Comparison of ENCODE assay signal across 8 mouse cellular contexts in the genomic region with DNA sequence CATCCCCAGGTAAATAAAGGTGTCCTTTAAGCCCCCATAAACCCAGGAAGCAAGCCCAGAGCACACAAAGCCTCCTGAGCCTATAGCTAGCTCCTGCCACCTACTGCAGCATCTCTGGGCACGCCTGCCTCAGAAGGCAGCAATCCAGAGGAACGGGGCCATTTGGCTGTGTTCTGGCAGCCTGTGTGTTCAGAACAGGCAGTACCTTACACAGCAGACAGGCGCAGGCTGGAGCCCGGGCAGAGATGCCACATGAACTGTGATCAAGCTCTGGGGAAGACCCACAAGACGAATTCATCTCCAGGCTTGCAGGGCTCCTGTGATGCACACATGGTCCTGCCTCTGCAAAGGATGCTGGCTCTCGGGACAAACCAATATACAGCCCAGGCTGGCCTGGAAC. TPM values are rescaled to one million over a fixed set of nuclear protein-coding genes. Genes with fewer than 3 reads are reported as not detected.
DNase-seq lines count a peak whose midpoint lies in the region; ATAC-seq lines count a peak whose summit lies in the region.

No protein-coding gene starts in this region.

- no peak for ATAC-seq in kidney, embryonic 14.5 days (ENCODE audit: low FRiP score, low TSS enrichment)
- no peak for ATAC-seq in neural tube, embryonic 14.5 days (ENCODE audit: low read depth)

- no peak for DNase-seq in kidney, postnatal 36 days
- peak; percentile 86 for DNase-seq in cerebellum, adult 9-11 months
- DNase-seq in layer of hippocampus, adult 18-20 months (ENCODE audit: low spot score in 2 of 2), result peak; percentile 74 to 93
- no peak for DNase-seq in lung, postnatal 25 days (ENCODE audit: low spot score)
- DNase-seq in heart, adult 9 months (ENCODE audit: low spot score in 2 of 2), result no peak
- DNase-seq in lung, postnatal 36 days, result no peak

- H3K4me2 ChIP-seq in kidney, embryonic 14.5 days (replicated peaks; ENCODE audit: low read depth, low read length), result no peak overlapping the region
- H3K4me2 ChIP-seq in neural tube, embryonic 14.5 days (ENCODE audit: low read depth, low read length), result no peak overlapping the region

- H3K4me1 ChIP-seq in kidney, embryonic 14.5 days (ENCODE audit: control insufficient read depth, insufficient read depth, low read length), result peaks cover 6% of the 10 kb centered on the region; the same call in 1 of the 2 replicates
- peaks cover 20% of the 10 kb centered on the region for H3K4me1 ChIP-seq in neural tube, embryonic 14.5 days (ENCODE audit: control insufficient read depth, insufficient read depth, low read length)

- H3K9me3 ChIP-seq in kidney, embryonic 14.5 days (ENCODE audit: control insufficient read depth, low read length), result no peaks in the 10 kb centered on the region
- no peaks in the 10 kb centered on the region for H3K9me3 ChIP-seq in neural tube, embryonic 14.5 days (ENCODE audit: control insufficient read depth, low read length)

- no peaks in the 10 kb centered on the region for H3K27me3 ChIP-seq in kidney, embryonic 14.5 days (ENCODE audit: control insufficient read depth, insufficient read depth, low read length)
- H3K27me3 ChIP-seq in neural tube, embryonic 14.5 days (ENCODE audit: control insufficient read depth, insufficient read depth, low read length), result no peaks in the 10 kb centered on the region

- peaks cover 37% of the 10 kb centered on the region for H3K36me3 ChIP-seq in kidney, embryonic 14.5 days (ENCODE audit: control insufficient read depth, insufficient read depth, low read length)
- H3K36me3 ChIP-seq in neural tube, embryonic 14.5 days (ENCODE audit: control insufficient read depth, insufficient read depth, low read length), result peaks cover 16% of the 10 kb centered on the region

- H3K27ac ChIP-seq in kidney, embryonic 14.5 days (ENCODE audit: low read depth, low read length), result peak overlapping the region; percentile 52; the same call in 1 of the 2 replicates
- peak overlapping the region; percentile 5; the same call in 1 of the 2 replicates for H3K27ac ChIP-seq in neural tube, embryonic 14.5 days (ENCODE audit: low read depth, low read length)

- 67% methylated on average over 6 of the region's 6 CpGs for WGBS in kidney, embryonic 14.5 days
- 78% methylated on average over 6 of the region's 6 CpGs for WGBS in neural tube, embryonic 14.5 days

- H3K4me3 ChIP-seq in kidney, embryonic 14.5 days (ENCODE audit: low read length), result no peak overlapping the region
- no peak overlapping the region for H3K4me3 ChIP-seq in neural tube, embryonic 14.5 days (ENCODE audit: low read depth, low read length)

- 0 out of 2 replicates have a peak overlapping the region, but pooled peaks have one; percentile 31 for H3K9ac ChIP-seq in kidney, embryonic 14.5 days (ENCODE audit: low read depth, low read length)
- H3K9ac ChIP-seq in neural tube, embryonic 14.5 days (replicated peaks; ENCODE audit: low read depth, low read length), result no peak overlapping the region

RNA-seq across cellular contexts. Expression of gene Fbxl18, which starts 15.0 kb away (rescaled TPM):
- 11.7 and 14.6 TPM in 2 replicates for polyA plus RNA-seq in kidney, embryonic 14.5 days (2014; fragmentation: Nextera tagmentation; extraction: Ambion mirVana)
- 10 to 100 TPM; 33.9 to 37.6 TPM for total RNA-seq in layer of hippocampus, adult 18-20 months (2021)
- polyA plus RNA-seq in neural tube, embryonic 14.5 days (2014; fragmentation: Nextera tagmentation; extraction: Ambion mirVana), result 22.5 and 24.1 TPM in 2 replicates

RNA-seq across cellular contexts. Expression of gene Actb, which starts 26.3 kb away (rescaled TPM):
- polyA plus RNA-seq in kidney, embryonic 14.5 days (2014; fragmentation: Nextera tagmentation; extraction: Ambion mirVana), result 14,375 and 16,963 TPM in 2 replicates
- total RNA-seq in layer of hippocampus, adult 18-20 months (2021), result 1,000 to 10,000 TPM; 3,167 to 3,215 TPM
- polyA plus RNA-seq in neural tube, embryonic 14.5 days (2014; fragmentation: Nextera tagmentation; extraction: Ambion mirVana), result 12,012 and 12,961 TPM in 2 replicates

Comparison
In these comparisons a context has a peak if more than half of its experiments do, and no peak if none do; other contexts are left out.
1. DNase-seq: peak in cerebellum, adult 9-11 months (single experiment) and layer of hippocampus, adult 18-20 months (2 of 2); none in kidney, postnatal 36 days (0 of 2), lung, postnatal 25 days (single experiment), heart, adult 9 months (0 of 2) and lung, postnatal 36 days (single experiment).